Mouse (Mus musculus) heart, postnatal 0 days (tissue): ENCODE data around the gene Hectd1.

Experiments used
- CTCF ChIP-seq: IDR thresholded peaks from 2 replicates; pipeline ENCODE4 v1.5.1; 2016; ENCODE audit warnings: antibody characterized with exemption, control low read depth, low read depth
- EP300 ChIP-seq: IDR thresholded peaks from 2 replicates; pipeline ENCODE4 v1.6.1; 2016; ENCODE audit warnings: antibody characterized with exemption, low read depth

DNA sequence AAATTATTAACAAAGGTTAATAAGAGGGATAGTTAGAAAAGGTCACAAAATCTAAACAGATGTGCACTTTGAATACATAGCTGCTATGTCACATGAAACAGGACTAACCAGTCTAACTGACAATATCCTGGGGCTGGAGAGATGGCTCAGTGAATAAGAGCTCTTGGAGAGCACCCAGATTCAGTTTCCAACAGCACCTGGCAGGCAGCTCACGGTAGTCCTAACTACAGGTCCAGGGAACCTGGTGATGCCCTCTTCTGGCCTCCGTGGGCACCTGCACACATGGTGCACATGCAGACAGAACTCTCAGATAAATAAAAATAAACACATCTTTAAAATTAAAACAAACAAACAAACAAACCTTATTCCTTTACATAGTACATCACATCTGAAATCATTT lies 4.0 kb downstream of the Hectd1 start:
- TF ChIP-seq CTCF (0 out of 2 replicates have a peak, but pooled peaks have one; percentile 3), EP300 (no peak)
